Mouse (Mus musculus): Measurements from ENCODE around the gene Eif2b4. TPM values are rescaled to one million over a fixed set of nuclear protein-coding genes. Genes with fewer than 3 reads are reported as not detected.
A peak's percentile ranks its signal among the peaks of the same experiment; 100 is the strongest.
"Not testable (repeated sequence)": the region's sequence is repeated elsewhere in the genome, so short reads cannot be mapped to it uniquely, and the experiment has no call there.

The Eif2b4 gene
- 10 to 100 TPM; 39.5 to 49.2 TPM for total RNA-seq (2021)
- long read RNA-seq, experiment 1, transcript Eif2b4-202 (12 exons, 1,966 nt): minor isoform, 6 of 70 reads
- long read RNA-seq, experiment 1, transcript Eif2b4-201 (13 exons, 2,025 nt): major isoform, 40 of 70 reads
- long read RNA-seq, experiment 1, transcript Eif2b4-203 (13 exons, 1,878 nt): minor isoform, 5 of 70 reads
- long read RNA-seq, experiment 1, partial matches to known transcripts: 11 of 70 reads
- long read RNA-seq, experiment 1, other reads (novel, unspliced or antisense): 8 of 70 reads
- long read RNA-seq, experiment 2, transcript Eif2b4-202 (12 exons, 1,966 nt): minor isoform, 6 of 53 reads
- long read RNA-seq, experiment 2, transcript Eif2b4-201 (13 exons, 2,025 nt): major isoform, 33 of 53 reads
- long read RNA-seq, experiment 2, partial matches to known transcripts: 7 of 53 reads
- long read RNA-seq, experiment 2, other reads (novel, unspliced or antisense): 3 of 53 reads

GRCm38 (mm10) chr5:31192939-31193630 lies at the start of gene Eif2b4, which contains the start of gene Snx17:
Eif2b4 (minus strand) TSS chr5:31193430.
Snx17 (plus strand) TSS chr5:31193227.
- intact Hi-C loops (cut with DNase I): loop anchor here (10.0 kb wide), 1 partner anchor 238 kb away; no protein-coding TSS in a partner anchor
- DNase-seq (ENCODE audit: low spot score in 2 of 2): peak; percentile 99 to 100

- intact Hi-C loops (cut with DNase I): no loop called here
- DNase-seq (ENCODE audit: low spot score in 2 of 2): no peak
Measured at GRCm38 (mm10) chr5:31242191-31242590, 49.0 kb upstream of the Eif2b4 start.

GRCm38 (mm10) chr5:31241522-31242034 lies 48.3 kb upstream of the Eif2b4 start:
- DNase-seq (ENCODE audit: low spot score in 2 of 2): no peak
- intact Hi-C loops (cut with DNase I): loop anchor here (2.0 kb wide), 1 partner anchor 21 kb away; the partner anchor contains the start of gene Ppm1g

GRCm38 (mm10) chr5:31240637-31241521 lies 47.6 kb upstream of the Eif2b4 start, which contains the start of the genes Nrbp1 and Gm9970:
Nrbp1 (plus strand) TSS chr5:31240864.
Gm9970 (minus strand) TSS chr5:31241232.
- DNase-seq (ENCODE audit: low spot score in 2 of 2): peak; percentile 95 to 97
- intact Hi-C loops (cut with DNase I): loop anchor here (2.0 kb wide), 1 partner anchor 20 kb away; the partner anchor contains the start of gene Ppm1g

- DNase-seq (ENCODE audit: low spot score in 2 of 2): no peak
- intact Hi-C loops (cut with DNase I): no loop called here
Measured at GRCm38 (mm10) chr5:31226641-31227040, 33.4 kb upstream of the Eif2b4 start.

- intact Hi-C loops (cut with DNase I): loop anchor here (5.0 kb wide), 1 partner anchor 105 kb away; no protein-coding TSS in a partner anchor
- DNase-seq (ENCODE audit: low spot score in 2 of 2): no peak
Measured at GRCm38 (mm10) chr5:31222696-31223095, 29.5 kb upstream of the Eif2b4 start.

- intact Hi-C loops (cut with DNase I): loop anchor here (2.0 to 5.0 kb wide), 2 partner anchors 19 to 106 kb away; partner anchors contain the start of genes Gm9970 and Nrbp1
- DNase-seq (ENCODE audit: low spot score in 2 of 2): peak; percentile 43 to 74
Measured at GRCm38 (mm10) chr5:31221304-31221945, 28.2 kb upstream of the Eif2b4 start.

- intact Hi-C loops (cut with DNase I): loop anchor here (2.0 to 5.0 kb wide), 2 partner anchors 20 to 107 kb away; partner anchors contain the start of genes Gm9970 and Nrbp1
Measured at GRCm38 (mm10) chr5:31220448-31221303, 27.4 kb upstream of the Eif2b4 start, which contains the start of gene Ppm1g. Ppm1g (minus strand) TSS chr5:31220687.

GRCm38 (mm10) chr5:31219911-31220447 lies 26.7 kb upstream of the Eif2b4 start:
- intact Hi-C loops (cut with DNase I): loop anchor here (2.0 to 5.0 kb wide), 2 partner anchors 21 to 107 kb away; partner anchors contain the start of genes Gm9970 and Nrbp1
- DNase-seq (ENCODE audit: low spot score in 2 of 2): peak in 1 of 2 experiments; percentile 48

More at GRCm38 (mm10) chr5:31220448-31221303, 27.4 kb upstream of the Eif2b4 start, which contains the start of gene Ppm1g:
- peak; percentile 95 to 96 for DNase-seq (ENCODE audit: low spot score in 2 of 2)

GRCm38 (mm10) chr5:31219474-31219873 lies 26.2 kb upstream of the Eif2b4 start:
- DNase-seq (ENCODE audit: low spot score in 2 of 2): no peak
- intact Hi-C loops (cut with DNase I): no loop called here

GRCm38 (mm10) chr5:31219070-31219469 lies 25.8 kb upstream of the Eif2b4 start:
- intact Hi-C loops (cut with DNase I): no loop called here
- DNase-seq (ENCODE audit: low spot score in 2 of 2): no peak

GRCm38 (mm10) chr5:31218294-31218693 lies 25.1 kb upstream of the Eif2b4 start:
- DNase-seq (ENCODE audit: low spot score in 2 of 2): no peak
- intact Hi-C loops (cut with DNase I): no loop called here

- DNase-seq (ENCODE audit: low spot score in 2 of 2): not testable (repeated sequence)
Measured at GRCm38 (mm10) chr5:31216554-31216953, 23.3 kb upstream of the Eif2b4 start.

GRCm38 (mm10) chr5:31204421-31204820 lies 11.2 kb upstream of the Eif2b4 start:
- intact Hi-C loops (cut with DNase I): no loop called here
- no peak for DNase-seq (ENCODE audit: low spot score in 2 of 2)

More at GRCm38 (mm10) chr5:31216554-31216953, 23.3 kb upstream of the Eif2b4 start:
- intact Hi-C loops (cut with DNase I): not testable (repeated sequence)

- no peak for DNase-seq (ENCODE audit: low spot score in 2 of 2)
- intact Hi-C loops (cut with DNase I): no loop called here
Measured at GRCm38 (mm10) chr5:31203866-31204265, 10.6 kb upstream of the Eif2b4 start.

GRCm38 (mm10) chr5:31202933-31203332 lies 9.7 kb upstream of the Eif2b4 start:
- intact Hi-C loops (cut with DNase I): no loop called here

More at GRCm38 (mm10) chr5:31202933-31203332, 9.7 kb upstream of the Eif2b4 start:
- DNase-seq (ENCODE audit: low spot score in 2 of 2): no peak
